Mouse (Mus musculus): ENCODE measurements around the gene Myo1e.

Gene Myo1e

DNA sequence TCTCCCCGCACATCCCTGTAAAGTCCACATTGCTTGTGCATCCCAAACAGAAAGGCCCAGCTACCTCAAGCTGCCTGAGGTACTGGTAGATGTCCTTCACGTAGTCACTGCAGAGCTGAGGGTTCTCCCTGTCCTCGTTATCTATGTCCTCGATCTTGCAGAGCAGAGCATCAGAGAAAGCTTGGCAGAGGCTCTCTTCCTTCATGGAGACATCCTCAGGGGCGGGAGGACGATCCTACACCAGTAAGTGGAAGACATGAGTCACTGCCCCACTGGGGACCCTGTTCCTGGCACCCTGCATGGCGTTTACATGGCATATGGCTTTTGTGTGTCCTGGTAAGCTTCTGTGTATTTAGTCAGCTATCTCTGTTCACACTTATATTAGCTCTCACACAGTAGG lies 205.9 kb downstream of the Myo1e start:
- DNase-seq (ENCODE audit: low spot score in 2 of 2), result no peak

DNA sequence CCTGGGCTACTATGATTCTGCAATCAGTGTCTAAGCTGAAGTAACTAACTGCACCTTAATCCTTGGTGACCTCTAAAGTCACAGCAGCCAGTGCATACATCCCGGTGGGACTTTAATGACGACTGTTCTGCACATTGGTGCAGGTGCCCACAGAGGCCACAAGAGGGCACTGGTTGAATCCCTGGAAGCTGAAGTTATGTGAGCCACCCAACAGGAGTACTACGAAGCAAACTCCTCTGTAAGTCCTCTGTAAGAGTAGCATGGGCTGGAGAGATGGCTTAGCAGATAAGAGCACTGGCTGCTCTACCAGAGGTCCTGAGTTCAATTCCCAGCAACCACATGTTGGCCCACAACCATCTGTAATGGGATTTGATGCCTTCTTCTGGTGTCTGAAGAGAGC lies 209.3 kb downstream of the Myo1e start:
- peak in 1 of 2 experiments; percentile 21 for DNase-seq (ENCODE audit: low spot score in 2 of 2)

DNA sequence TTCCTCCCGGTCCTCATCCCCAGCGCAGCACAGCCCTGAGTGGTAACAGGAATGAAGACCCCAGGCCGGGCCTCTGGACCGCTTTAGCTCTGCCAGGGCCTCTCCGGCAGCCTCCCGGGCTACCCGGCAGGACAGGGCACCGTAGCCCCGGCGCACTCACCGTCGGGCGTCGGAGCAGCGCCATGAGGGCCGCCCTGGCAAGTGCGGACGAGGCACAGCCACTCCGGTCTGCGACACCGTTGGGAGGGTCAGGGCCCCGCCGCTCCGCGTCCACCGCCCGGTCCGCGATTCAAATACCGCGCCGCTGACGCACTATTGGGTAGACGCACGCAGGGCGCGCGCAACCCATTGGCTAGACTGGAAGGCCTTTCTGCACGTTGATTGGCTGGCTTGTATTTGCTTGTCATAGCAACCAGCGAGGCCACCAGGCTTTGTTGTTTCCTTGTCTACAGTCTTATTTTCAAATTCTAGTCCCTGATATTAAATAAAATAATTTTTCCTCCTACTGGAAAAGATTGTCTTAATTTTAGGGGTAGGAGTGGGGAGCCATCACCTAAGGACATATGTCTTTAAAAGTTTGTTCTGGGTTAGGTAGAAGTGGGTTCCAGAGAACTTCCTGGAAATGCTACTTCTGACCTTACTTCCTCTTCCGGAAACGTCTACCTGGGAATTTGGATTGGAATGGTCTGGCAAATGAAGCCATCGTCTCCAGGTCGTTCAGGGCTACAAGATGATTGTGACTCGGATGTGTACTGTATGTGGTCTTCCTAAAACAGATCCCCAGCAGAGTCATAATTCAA lies 214.3 kb downstream of the Myo1e start, which contains the start of gene Ccnb2:
Gene Ccnb2, minus strand, starts transcription at position 291 of the 800 bp plus-strand sequence.
- DNase-seq (ENCODE audit: low spot score in 2 of 2), result peak; percentile 75 to 78

DNA sequence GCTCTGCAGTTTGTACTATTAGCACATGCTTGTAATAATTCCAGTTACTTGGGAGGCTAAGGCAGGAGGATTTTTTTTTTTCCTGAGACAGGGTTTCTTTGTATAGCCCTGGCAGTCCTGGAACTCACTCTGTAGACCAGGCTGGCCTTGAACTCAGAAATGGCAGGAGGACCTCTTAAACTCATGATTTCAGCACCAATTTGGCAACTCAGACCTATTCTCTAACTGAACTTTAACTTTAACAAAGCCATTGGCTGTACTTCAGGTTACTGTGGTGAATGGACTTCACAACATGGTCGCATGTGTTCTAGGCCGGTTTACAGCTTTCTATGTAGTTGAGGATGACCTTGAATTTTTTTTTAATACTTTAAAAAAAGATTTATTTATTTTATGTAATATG lies 215.5 kb downstream of the Myo1e start:
- no peak for DNase-seq (ENCODE audit: low spot score in 2 of 2)

DNA sequence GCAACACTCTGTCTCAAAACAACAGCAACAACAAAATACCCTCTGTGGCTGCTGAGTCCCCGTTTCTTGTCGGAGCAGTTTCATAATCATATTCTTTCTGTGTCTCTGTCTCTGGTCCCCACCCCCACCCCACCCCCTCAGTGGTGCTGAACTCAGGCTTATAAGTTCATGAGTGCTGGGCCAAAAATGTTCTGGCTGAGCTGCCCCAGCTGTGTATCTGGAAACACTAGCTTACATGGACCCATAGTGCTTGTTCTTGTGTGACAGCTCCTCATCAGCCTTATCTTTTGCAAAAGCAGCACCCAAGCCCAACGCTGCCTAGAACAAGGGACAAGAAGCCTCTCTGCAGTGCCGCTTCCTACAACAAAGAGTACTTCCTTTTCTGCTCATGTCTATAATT lies 232.8 kb downstream of the Myo1e start:
- no peak for DNase-seq (ENCODE audit: low spot score in 2 of 2)

DNA sequence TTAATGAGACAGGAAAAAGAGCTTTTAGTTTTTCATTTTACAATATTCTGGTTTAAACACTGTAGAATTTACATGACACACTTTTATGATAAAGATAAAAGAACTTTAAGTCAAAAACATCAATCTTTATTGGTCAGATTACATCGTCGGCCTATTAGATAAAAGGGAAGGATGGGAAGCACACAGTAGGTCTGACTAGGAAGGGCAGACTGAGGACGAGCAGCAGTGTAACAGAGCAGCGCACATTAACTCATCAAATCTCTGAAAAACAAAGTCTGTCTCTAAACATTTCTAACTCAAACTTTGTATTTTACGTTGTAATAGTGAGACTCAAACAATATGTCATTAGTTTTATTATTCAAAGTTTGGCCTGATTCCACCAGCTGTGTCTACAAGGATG lies 241.9 kb downstream of the Myo1e start:
- DNase-seq (ENCODE audit: low spot score in 2 of 2), result no peak
